Mouse (Mus musculus) spleen, adult 18-20 months (tissue): ENCODE results near the gene Srrm2.
A peak's percentile ranks its signal among the peaks of the same experiment; 100 is the strongest.
"Not testable (repeated sequence)": the region's sequence is repeated elsewhere in the genome, so short reads cannot be mapped to it uniquely, and the experiment has no call there.

Experiments
- DNase-seq, 2 experiments: peaks; one replicate each; pipeline ENCODE4 v3.0.0; 2022; ENCODE audit warnings: mixed read lengths in 2 of 2

Gene Srrm2

DNA sequence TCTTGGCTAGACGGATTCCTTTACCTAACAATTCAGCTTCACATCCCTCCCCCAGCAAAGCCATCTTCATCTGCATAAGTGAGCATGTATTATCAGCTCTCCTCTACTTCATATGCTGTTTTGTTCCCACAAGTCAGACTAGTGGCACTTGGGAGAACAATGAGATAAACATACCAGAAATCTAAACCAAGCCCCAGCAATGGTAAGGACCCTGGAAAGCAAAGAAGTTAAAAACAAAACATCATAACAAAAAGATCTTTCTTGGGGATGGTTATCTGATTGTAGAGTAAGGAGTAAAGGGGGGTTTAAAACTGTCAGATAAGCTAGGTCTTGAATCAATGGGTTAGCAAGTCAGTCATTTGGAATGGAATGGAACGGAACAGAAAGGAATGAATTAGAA lies 19.8 kb upstream of the Srrm2 start:
- no peak for DNase-seq

DNA sequence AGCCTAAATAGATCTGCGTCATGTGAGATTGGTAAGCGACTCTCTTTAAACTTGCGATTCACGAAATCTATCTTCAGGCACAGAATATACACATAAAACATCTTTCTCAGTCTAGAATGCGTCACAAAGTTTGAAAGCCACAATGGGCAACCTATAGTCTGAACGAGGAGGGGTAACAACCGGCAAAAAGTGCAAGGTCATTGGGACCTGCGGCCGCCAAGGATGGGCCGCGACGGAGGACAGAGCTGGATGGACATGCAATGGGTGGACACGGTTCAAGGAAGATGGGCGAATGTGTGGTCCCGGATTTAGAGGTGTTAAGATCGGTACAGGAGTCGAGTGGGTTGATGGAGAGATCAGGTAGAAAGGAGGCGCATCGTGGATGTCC lies 19.4 kb upstream of the Srrm2 start:
- DNase-seq, result no peak

DNA sequence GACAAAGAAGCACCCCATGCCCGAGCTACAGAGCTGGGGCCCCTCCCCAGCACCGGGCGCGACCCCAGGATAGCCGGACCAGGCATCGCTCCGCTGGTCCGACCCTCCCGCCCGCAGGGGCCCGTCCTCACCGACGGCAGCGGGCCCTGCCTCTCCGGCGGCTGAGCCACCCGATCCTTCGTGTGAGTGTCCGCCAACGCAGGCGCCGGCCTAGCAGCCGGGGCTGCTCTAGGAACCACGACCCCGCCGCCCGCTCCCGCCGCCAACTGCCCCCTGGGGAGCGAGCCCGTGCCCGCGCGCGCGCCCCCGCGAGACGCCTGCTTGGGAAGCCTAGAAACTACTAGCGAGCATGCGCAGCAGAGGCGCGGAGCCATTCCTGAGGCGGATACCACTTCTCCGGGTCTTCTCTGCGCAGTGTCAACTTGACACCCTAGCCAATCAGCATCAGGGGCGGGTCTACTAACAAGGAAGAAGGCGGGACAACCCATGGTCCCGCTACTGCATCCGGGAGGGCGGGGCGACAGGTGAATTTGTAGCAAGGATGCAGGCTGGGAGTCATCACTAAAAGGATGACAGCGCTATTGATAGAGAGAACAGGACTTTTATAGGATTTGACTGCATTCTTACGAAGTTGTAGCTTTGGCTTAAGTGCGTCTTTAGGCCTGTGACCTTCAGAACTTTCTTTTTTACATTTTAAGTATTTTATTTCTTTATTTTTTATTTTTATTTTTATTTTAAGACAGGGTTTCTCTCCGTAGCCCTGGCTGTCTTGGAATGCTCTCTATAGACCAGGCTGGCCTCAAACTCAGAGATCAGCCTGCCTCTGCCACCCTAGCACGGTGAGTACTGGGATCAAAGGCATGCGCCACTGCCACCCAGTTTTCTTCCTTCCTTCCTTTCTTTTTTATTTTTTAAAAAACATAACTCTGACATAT lies 18.8 kb upstream of the Srrm2 start, which contains the start of gene Flywch1:
Gene Flywch1, minus strand, starts transcription at position 319 of the 935 bp plus-strand sequence.
- DNase-seq, result peak; percentile 93 to 96

DNA sequence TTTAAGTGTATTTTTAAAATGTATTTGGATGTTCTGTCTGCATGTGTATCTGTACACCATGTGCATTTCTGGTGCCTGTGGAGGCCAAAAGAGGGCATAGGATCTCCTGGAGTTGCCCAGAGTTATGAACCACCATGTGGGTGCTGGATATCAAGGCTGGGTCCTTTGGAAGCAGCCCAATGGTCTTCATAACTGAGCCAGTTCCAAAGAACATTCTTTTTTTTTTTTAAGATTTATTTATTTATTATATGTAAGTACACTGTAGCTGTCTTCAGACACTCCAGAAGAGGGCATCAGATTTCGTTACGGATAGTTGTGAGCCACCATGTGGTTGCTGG lies 18.1 kb upstream of the Srrm2 start:
- DNase-seq, result not testable (repeated sequence)

DNA sequence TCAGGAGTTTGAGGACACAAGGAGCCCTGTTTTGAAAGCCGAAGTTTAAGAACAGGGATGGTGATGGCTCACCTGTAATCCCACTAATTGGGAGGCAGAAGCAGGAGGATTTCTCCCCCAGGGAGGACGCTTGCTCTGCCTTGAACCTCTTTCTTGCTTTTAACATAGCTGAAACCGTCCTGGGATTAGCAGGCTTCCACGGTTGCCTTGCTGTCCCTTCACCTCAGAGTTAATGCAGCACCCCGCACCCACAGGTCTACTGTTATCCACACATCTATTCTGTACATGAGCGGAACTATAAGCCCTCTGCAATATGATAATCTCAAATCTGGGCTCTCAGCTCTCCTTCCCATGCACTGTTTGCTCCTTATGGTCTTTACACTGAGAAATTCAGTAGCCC lies 16.7 kb upstream of the Srrm2 start:
- no peak for DNase-seq

DNA sequence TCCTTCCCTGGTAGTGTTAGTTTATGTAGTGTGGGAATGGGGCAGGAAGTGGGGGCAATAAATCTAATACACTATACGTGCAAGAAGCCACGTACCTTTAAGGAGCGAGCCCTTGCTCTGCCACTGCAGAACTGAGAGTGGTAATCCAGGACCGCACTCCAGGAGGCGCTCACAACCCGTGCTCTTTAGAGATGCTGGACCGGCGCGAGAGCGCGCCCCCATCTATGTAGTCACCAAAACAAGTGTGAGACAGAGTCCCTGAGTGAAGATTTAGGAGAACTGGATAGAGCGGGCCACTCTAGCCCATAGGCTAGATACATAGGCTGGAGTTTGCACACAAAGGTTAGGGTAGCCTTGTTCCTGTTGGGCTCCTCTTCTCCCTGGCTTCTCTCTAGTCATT lies 16.2 kb upstream of the Srrm2 start:
- DNase-seq, result peak; percentile 80 to 90

DNA sequence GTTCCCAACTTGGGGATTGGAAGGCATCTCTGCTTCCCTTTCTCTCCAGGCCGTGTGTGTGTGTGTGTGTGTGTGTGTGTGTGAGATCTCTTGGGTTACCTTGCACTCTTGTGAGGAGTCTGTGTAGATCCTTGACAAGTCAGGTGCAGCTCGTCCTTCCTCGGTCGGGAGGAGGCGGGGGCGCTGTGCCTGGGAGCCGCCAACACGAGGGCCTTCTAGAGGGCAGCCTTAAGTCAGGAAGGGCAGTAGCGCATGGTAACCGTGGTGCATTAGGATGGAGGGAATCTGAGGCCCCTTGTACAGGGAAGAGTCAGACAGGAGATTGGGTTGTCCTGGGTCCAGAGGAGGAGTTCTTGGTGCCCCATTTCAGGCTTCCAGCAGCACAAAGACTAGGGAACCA lies 14.1 kb upstream of the Srrm2 start:
- no peak for DNase-seq

DNA sequence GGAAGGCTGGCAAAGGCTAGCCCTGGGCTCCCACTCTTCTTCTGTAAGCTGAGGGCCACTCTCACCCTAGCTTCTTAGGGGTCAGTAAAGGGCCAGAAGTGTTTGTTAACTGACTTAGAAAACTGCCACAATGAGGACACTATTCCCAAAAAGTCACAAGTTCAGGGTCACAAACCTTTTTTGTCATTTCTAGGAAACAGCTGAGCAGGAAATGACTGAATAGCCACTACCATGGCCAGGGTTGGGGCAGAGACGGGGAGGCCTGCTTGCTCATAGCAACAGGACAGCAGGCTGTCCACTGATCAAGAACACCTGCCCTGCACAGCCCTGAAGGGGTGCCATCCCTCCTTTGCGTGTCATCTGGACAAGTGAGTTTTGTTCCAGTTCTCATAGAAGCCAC lies 13.2 kb upstream of the Srrm2 start:
- DNase-seq, result no peak

DNA sequence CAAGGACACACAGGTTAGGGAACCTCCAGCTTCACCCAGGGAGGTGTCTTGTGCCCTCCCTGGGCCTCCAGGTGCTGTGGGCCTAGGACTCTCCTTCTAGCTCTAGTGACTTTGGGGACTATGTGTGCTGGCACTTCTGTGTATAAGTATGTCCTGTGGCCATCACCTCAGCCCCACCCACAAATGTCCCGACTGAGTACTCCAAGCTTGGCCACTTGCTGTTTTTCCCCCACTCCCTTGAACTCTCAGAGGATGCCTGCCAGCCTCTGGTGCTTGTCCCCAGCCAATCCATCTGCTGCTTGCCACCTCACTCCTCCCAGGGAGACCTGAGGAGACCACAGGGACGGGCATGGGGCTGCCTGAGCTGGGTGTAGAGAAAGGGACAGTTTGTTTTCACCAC lies 11.9 kb upstream of the Srrm2 start:
- no peak for DNase-seq

DNA sequence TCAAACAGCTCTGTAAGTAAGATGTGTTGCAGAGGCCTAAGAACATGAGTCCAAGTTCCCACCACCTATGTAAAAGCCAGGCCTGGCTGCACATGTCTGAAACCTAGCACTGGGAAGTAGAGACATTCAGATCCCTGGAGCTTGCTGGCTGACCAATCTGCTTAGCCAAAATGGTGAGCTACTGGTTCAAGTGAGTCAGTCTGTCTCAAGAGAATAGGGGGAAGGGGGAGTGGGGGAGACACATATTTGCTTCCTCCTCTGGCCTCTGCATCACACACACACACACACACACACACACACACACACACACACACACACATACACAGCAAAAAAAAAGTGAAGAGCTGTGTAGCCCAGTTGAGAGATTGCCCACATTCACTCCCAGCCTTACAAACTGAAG lies 7.0 kb upstream of the Srrm2 start:
- no peak for DNase-seq

DNA sequence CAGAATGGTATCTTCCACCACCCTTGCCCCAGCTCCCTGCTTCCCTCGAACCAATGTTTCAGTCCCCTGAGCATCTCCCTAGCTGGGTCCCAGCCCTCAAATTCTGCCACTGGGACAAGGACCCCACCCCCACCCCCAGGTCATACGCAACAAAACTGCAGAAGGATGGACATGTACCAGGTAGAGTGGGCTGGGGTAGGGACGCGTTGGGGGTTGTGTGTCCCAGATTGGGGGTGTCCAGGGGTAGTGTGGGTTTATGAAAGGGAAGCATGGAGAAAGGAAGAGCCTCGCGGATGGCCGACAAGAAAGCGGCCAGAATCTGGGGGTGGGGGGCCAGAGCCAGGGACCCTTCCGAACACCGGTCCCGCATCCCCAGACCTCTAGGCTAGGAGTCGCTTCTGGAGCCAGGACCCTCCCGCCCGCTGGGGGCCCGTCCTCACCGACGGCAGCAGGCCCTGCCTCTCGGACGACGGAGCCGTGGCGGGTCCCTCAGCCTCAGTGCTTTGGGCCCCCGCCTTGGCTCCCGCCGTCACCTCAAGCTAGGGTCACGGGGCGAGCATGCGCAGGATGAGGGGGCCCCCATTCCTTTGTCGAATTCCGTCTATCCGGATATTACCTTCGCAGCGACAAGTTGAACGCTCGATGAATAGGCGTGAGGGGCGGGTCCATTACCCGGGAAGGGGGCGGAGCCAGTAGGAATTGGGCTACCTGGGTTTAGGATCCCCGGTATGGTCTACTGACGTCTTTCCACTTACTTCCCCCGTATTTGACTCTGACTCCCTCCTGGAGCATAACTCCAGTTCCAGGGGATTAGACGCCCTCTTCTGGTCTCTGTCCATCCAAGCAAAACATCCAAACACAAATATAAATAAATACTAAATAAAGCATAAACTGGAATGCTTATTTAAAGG lies 4.5 kb upstream of the Srrm2 start, which contains the start of gene Flywch2:
Gene Flywch2, minus strand, starts transcription at position 521 of the 911 bp plus-strand sequence.
- peak in 1 of 2 experiments; percentile 51 for DNase-seq

DNA sequence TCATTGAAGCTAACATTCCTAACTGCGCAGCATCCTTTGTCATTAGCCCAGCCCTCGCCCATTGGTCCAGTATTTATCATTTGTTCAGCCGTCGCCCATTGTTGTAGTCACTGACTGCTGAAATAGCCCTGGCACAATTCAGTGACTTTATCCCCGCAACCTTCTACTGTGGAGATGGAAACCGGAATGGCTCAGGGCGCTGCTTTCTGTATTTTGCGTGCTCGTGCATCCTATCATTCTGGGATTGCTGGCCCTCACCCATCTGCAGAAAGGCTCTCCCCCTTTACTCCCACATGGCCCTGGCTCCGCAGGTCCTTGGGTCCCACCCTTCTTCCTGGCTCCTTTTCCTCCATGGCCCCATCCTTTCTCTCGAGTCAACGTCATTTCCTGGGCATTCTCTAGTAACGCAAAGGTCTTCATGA lies 3.8 kb upstream of the Srrm2 start:
- DNase-seq, result no peak

DNA sequence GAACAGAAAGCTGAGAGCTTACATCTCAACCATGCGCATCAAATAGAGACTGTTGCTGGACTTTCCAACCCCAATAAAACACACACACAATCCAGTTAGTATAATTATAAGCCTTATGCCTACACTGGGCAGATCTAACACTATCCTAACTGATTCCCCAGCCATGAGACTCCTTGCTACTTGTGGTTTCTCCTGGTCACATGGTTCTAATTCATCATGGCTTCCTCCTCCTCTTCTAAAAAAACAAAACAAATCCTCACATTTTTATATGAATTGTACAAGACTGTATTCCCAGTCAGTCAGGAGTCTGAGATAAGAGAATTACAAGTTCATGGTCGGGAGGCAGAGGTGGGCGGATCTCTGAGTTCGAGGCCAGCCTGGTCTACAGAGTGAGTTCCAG lies 1.4 kb upstream of the Srrm2 start:
- no peak for DNase-seq

DNA sequence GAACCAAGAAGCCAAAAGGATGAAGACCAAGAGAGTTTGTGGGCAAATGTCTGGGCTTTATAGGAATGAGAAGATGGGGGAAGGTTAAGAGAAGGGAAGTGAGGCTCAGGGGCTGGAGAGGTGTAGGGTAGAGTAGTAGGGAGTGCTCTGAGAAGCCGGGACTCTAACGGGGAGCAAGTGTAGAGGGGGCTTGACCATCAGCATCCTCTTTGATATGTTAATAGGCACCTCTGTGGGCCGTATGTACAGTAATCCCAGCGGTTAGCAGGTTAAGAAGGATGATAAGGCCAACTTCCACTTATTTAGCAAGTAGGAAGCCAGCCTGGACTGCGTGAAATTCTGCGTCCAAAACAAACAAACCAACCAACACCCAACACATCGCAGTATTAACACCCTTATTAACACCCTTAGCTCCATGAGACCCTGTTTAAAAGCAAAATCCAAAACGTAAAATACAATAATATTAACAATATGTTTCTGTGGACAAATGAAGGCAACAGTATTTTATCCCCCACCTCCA lies 523 bp upstream of the Srrm2 start:
- no peak for DNase-seq

DNA sequence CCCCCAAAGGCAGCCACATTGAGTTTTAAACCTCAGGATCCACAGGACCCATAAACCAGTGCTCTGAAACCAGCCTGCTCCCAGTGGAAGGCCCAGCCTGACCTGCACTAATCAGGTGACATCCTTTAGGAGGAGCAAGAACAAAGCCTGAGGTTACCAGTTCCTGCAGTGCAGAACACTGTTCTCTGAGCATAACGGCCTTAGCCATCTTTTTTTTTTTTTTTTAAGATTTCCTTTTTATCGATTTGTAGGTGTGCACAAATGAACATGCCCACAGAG lies 686 bp downstream of the Srrm2 start:
- no peak for DNase-seq

DNA sequence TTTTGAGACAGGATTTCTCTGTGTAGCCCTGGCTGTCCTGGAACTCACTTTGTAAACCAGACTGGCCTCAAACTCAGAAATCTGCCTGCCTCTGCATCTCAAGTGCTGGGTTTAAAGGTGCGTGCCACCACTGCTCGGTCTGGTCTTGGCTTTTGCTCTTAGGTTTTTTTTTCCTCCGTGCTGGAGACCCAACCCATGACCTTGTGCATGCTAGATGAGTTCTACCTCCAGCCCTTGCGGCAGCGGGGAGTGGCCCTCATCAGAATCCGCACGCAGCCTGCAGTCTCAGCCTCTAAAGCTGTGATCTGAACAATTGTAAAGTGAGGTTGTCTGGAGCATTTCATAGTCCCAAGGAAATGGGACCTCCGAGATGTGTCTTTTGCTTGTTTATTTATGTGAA lies 5.0 kb downstream of the Srrm2 start:
- no peak for DNase-seq

DNA sequence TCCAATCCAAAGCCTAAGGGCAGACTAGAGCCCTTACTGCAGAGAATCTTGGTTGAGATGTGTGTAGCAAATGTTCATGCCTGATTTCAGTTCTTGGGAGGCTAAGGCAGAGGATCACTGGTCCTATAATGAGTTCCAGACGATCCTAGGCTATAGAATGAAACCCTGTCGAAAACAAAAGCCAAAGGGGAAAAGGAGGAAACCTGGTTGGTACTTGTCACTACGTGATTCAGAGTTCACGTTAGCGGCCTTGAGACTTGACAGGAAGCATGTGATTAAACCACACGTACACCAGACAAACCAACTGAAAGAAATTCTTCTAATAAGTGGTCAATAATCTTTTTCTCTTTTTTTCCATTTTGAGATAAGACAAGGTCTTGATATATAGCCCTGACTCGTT lies 7.0 kb downstream of the Srrm2 start:
- no peak for DNase-seq

DNA sequence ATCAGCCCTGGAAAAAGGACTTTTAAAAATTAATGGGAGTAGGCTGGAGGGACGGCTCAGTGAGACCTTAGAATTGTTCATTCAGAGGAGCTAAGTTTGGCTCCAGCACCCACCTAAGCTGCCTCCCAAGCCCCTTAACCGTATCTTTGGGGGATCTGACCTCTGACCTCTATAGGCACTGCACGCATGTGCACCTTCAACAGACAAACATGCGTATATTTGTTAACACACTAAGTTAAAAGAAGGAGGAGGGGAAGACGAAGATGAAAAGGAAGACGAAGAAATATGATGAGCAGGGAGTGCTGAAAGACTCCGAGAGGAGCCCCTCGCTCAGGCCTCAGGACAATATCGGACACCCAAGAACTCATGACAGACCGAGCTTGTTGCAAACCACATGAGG lies 11.3 kb downstream of the Srrm2 start:
- no peak for DNase-seq

DNA sequence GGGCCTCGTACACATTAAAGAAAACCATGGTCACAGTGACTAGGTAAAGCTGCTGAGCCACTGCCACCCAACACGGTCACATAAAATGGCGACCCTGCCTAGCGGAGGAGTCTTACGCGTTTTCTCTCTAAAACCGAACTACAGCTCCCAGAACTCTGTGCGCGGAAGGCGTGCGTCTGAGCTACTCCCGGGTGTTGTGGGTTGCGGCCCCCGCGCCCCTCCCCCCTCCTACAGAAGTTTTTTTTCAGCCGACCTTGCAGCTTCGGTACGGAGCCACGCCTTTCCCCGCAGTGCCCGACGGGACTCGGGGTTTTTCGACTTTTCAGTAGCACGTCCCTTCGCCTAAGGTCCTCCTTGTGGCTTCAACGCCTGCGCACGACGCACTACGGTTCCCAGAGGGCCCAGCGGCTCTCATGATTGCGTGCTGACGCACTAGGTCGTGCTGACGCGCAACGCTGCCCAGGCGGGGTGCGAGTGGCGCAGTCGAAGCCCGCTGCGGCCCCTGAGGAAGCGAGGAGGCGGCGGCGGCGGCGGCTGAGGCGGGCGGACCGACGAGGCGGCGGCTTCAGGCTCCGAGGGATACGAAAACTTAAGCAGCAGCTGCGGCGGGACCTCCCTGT lies 12.5 kb downstream of the Srrm2 start:
- peak; percentile 89 to 97 for DNase-seq

DNA sequence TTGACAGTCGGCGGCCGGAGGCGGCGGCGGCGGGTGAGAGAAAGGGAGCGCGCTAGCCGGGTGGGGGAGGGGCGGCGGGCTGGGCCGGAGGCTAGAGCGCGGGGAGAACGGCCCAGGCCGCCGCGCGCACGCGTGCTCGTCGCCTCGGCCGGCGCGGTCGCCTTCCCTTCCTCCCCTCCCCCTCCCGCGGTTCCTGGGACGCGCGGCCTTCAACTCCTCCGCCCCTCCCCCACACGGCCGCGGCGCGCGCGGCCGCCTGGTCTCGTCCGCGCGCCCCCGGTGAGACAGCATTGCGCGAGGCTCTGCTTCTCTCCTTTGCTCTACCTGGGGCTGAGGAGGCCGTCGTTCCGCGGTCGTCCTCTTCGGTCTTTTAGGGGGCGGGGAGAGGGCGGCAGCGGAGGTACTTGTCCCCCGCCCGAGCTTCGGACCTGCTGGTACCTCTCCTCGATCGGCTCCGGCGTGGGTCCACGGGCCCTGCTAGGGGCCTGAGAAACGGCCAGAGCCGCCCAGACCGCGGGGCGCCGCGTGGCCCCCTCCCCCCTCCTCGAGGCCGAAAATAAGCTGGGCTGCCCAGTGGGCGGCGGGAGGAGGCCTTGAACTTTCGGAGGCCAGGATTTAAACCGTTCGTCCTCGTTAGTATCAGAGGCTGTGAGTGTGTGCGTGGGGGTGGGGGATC lies 13.2 kb downstream of the Srrm2 start:
- DNase-seq, result peak in 1 of 2 experiments; percentile 72

DNA sequence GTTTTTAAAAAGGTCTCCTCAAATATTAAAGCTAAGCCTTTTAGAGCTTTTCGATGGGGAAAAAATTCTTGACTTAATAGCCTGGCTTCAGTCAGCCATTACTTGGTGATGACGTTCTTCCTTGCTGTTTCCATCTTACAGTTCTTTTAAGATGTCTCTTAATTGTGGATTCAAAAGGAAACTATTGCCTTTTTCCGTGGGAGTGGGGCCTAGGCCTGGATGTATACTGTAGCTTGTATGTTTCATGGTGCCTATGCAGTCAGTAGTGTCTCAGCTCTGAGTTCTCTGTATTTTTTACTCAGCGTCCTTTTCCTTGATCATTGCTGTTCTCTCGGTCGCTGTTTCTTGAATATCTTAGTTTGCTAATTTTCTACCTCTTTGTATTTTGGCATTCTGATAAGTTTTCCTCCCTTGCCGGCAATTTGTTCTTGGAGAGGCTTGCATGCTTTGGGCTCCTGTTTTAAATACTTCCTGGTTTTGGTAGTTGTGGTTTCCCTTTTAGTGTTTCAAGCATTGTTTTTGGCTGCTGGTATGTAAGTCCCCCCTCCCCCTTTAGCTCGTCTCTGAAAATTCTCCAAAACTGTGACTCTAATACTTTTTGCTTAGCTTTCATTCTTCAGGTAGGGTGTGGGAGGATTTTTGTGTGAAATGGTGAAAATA lies 14.2 kb downstream of the Srrm2 start:
- DNase-seq, result no peak

DNA sequence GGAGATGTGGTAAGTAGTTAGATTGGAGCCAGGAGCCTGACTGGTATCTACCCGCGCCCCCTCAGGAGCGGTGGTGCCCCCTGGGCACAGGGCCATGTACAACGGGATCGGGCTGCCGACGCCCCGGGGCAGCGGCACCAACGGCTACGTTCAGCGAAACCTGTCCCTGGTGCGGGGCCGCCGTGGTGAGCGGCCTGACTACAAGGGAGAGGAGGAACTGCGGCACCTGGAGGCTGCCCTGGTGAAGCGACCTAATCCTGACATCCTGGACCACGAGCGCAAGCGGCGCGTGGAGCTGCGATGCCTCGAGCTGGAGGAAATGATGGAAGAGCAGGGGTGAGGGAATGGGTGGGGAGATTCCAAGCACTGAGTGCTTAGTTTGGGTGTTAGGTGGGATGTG lies 16.5 kb downstream of the Srrm2 start:
- no peak for DNase-seq
